Mouse (Mus musculus) stomach, embryonic 15.5 days (tissue): ENCODE measurements around the gene Olfr281. TPM values are rescaled to one million over a fixed set of nuclear protein-coding genes. Genes with fewer than 3 reads are reported as not detected.

ENCODE experiments used
- ATAC-seq: fragments of 200-750 bp; cut with Nextera tagmentation; 2 replicates; pipeline ENCODE4 v1.8.0; 2017; ENCODE audit warnings: low read depth, moderate number of reproducible peaks, moderate TSS enrichment; ENCODE audit not compliant: insufficient read depth, low FRiP score
- H3K27ac ChIP-seq: fragments of 300-500 bp; sonication (generic); 2 replicates; pipeline ENCODE4 v1.5.1; 2015; ENCODE audit warnings: mild to moderate bottlenecking, inconsistent platforms
- H3K27me3 ChIP-seq: fragments of 300-500 bp; sonication (generic); replicated peaks from 2 replicates; pipeline ENCODE4 v1.6.1; 2015; ENCODE audit warnings: inconsistent platforms
- H3K36me3 ChIP-seq: fragments of 300-500 bp; sonication (generic); 2 replicates; pipeline ENCODE4 v1.6.1; 2015; ENCODE audit warnings: inconsistent platforms
- H3K4me1 ChIP-seq: fragments of 300-500 bp; sonication (generic); 2 replicates; pipeline ENCODE4 v1.6.1; 2015; ENCODE audit warnings: inconsistent platforms
- H3K4me2 ChIP-seq: fragments of 300-500 bp; sonication (generic); 2 replicates; pipeline ENCODE4 v1.6.1; 2015; ENCODE audit warnings: mild to moderate bottlenecking, inconsistent platforms
- H3K4me3 ChIP-seq: fragments of 300-500 bp; sonication (generic); replicated peaks from 2 replicates; pipeline ENCODE4 v1.5.1; 2015; ENCODE audit warnings: inconsistent platforms
- H3K9ac ChIP-seq: fragments of 300-500 bp; sonication (generic); 2 replicates; pipeline ENCODE4 v1.6.1; 2015; ENCODE audit warnings: inconsistent platforms
- H3K9me3 ChIP-seq: fragments of 300-500 bp; sonication (generic); 2 replicates; pipeline ENCODE4 v1.6.1; 2016; ENCODE audit warnings: inconsistent platforms
- WGBS: fragments of 180-500 bp; shearing (Covaris S2); methylation state at CpG from one replicate; pipeline ENCODE4 v1.1.7; 2015; 5-methylcytosine and 5-hydroxymethylcytosine counted together
- polyA plus RNA-seq: library from polyadenylated mRNA; unstranded; fragments of >200 nt; fragmentation: Nextera tagmentation; extraction: Ambion mirVana; gene quantifications from 2 replicates; pipeline ENCODE4 v1.2.1, GENCODE M21; 2015

Olfr281 gene
- polyA plus RNA-seq, 1 experiment from 2014 or later: 0.03 TPM

DNA sequence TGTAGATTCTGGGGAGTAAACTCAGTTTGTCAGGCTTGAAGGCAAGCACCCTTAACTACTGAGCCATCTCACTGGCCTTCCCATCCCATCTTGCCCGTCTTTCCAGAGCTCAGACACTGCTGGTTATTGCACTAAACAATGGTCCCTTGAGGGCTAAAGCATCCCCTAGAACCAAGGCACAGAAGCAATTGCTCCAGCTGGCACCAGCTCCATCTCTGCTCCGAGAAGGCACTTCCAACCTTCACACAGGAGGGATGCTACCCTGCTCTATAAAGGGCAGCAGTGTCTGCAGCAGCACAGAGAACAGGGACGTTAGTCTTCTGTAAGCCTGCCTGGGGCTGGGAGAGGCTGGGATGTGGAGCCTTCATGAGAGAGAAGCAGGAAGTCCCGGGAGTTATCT lies 39.7 kb downstream of the Olfr281 start, which contains the start of gene Olfr279:
Gene Olfr279, plus strand, starts transcription at position 301 of the 400 bp plus-strand sequence.
- H3K27me3 ChIP-seq: no peaks in the 10 kb centered on the region
- 60% methylated on average over 4 of the region's 4 CpGs for whole genome bisulfite sequencing
- H3K36me3 ChIP-seq: no peaks in the 10 kb centered on the region
- H3K4me3 ChIP-seq: no peak within 1 kb of the TSS
- H3K4me1 ChIP-seq: no peaks in the 10 kb centered on the region
- H3K9me3 ChIP-seq: no peaks in the 10 kb centered on the region
- no peak within 1 kb of the TSS for H3K4me2 ChIP-seq
- no peak for ATAC-seq
- no peak within 1 kb of the TSS for H3K9ac ChIP-seq
- no peak within 1 kb of the TSS for H3K27ac ChIP-seq

DNA sequence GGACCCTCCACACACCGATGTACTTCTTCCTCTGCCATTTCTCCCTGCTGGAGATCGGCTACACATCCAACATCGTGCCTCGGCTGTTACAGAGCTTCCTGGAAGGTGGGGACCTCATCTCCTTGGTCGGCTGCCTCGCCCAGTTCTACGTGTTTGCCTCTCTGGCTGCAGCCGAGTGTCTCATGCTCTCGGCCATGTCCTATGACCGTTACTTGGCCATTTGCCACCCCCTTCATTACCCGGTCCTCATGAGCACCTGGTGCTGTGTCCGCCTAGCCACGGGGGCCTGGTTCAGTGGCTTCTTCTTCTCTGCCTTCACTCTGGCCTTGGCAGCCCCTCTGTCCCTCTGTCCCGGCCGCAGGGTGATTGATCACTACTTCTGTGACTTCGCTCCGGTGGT lies 45.2 kb downstream of the Olfr281 start:
- Histone ChIP-seq H3K27me3 (no peaks in the 10 kb centered on the region), H3K27ac (no peak overlapping the region), H3K36me3 (no peaks in the 10 kb centered on the region), H3K4me2 (no peak overlapping the region), H3K9ac (no peak overlapping the region), H3K4me1 (no peaks in the 10 kb centered on the region), H3K9me3 (no peaks in the 10 kb centered on the region), H3K4me3 (no peak overlapping the region)
- 79% methylated on average over 17 of the region's 17 CpGs for WGBS
- ATAC-seq: no peak

DNA sequence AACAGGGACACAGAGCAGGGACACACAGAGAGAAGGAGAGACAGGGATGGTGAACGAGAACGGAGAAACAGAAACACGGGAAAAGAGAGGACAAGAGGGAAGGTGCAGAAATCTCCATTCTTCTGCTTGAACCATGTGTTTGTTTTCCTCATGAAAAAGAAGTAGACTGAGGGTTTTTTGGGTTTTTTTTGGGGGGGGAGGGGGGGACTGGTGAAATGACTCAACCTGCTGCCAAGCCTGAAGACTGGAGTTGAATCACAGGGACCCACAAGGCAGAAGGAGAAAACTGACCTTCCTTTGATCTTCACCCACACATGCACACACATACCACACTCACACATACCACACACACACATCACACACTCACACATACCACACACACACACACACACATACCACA lies 50.9 kb downstream of the Olfr281 start:
- H3K9me3 ChIP-seq: no peaks in the 10 kb centered on the region
- H3K4me2 ChIP-seq: no peak overlapping the region
- no peaks in the 10 kb centered on the region for H3K27me3 ChIP-seq
- H3K4me1 ChIP-seq: no peaks in the 10 kb centered on the region
- no peak overlapping the region for H3K27ac ChIP-seq
- no peaks in the 10 kb centered on the region for H3K36me3 ChIP-seq
- 81% methylated on average over 3 of the region's 3 CpGs for WGBS
- no peak overlapping the region for H3K9ac ChIP-seq
- H3K4me3 ChIP-seq: no peak overlapping the region
- no peak for ATAC-seq

DNA sequence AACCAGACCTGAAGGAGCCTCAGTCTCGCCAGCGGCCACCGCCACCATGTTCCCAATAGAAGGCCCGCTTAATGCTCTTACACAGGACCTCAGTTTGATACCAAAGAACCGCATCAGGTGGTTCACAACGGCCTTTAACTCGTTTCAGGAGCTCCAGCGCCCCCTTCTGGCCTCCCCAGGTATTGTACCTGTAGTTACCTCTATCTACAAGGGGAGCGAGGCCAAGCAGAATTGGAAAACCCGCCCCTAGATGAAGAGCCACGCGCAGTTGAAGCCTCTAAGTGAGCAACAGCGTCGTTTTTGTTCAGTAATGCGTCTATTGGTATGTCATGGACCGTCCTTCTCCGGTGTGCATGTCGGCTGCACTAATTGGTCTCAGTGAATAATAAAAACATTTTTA lies 52.1 kb downstream of the Olfr281 start:
- Histone ChIP-seq H3K36me3 (no peaks in the 10 kb centered on the region), H3K4me2 (no peak overlapping the region), H3K4me1 (no peaks in the 10 kb centered on the region), H3K27ac (no peak overlapping the region), H3K27me3 (no peaks in the 10 kb centered on the region), H3K4me3 (no peak overlapping the region), H3K9ac (no peak overlapping the region), H3K9me3 (no peaks in the 10 kb centered on the region)
- 15% methylated on average over 18 of the region's 18 CpGs for WGBS
- ATAC-seq: no peak

DNA sequence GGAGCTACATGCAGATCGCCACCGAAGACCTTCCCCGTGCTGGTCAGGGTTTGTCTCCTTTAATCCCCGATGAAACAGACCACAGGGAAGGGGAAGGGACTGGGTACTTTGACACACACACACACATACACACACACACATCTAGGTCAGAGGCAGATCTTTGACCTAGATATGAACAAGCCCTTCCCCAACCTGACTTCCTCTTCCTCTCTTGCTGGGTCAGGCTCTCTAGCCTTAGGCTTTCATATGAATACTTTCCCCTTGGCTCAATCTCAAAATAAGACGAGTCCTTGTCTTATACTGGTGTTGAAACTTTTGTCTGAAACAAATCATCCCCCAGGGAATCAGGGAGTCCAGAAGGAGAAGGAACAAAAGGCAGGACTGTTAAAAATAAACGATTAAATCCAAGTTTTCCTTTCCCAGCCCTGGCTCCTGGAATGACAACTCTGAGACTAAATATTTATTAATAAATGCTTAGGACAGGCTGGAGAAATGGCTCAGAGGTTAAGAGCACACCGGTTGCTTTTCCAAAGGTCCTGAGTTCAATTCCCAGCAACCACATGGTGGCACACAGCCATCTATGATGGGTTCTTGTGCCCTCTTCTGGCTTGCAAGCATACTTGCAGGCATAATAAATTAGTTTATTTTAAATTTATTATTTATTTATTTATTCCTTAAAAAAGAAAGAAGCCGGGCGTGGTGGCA lies 54.0 kb downstream of the Olfr281 start:
- H3K9me3 ChIP-seq: no peaks in the 10 kb centered on the region
- WGBS: 69% methylated on average over 9 of the region's 9 CpGs
- H3K4me1 ChIP-seq: peaks cover 4% of the 10 kb centered on the region
- no peak for ATAC-seq
- no peak overlapping the region for H3K27ac ChIP-seq
- H3K9ac ChIP-seq: no peak overlapping the region
- H3K4me2 ChIP-seq: no peak overlapping the region
- H3K27me3 ChIP-seq: no peaks in the 10 kb centered on the region
- H3K36me3 ChIP-seq: no peaks in the 10 kb centered on the region
- no peak overlapping the region for H3K4me3 ChIP-seq

DNA sequence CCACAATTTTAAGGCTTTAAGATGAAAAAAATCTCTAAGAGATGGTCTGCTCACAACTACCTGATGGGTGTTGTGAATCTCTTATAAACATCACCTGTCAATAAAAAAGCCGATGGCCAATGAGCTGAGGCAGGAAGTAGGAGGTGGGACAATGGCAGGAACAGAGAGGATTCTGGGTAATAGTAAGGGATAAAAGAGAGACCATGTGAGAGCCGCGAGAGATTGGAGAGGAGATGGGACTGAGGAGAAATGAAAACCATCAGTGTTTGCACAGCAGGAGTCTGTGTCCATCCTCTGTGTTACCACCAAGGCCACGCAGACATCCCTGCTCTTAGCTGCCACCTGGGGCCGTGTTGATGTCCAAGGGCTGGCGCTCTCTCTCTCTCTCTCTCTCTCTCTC lies 54.9 kb downstream of the Olfr281 start:
- H3K27ac ChIP-seq: no peak overlapping the region
- ATAC-seq: no peak
- H3K4me3 ChIP-seq: no peak overlapping the region
- H3K9me3 ChIP-seq: no peaks in the 10 kb centered on the region
- no peak overlapping the region for H3K9ac ChIP-seq
- peaks cover 4% of the 10 kb centered on the region for H3K4me1 ChIP-seq
- WGBS: 87% methylated on average over 6 of the region's 6 CpGs
- H3K4me2 ChIP-seq: no peak overlapping the region
- no peaks in the 10 kb centered on the region for H3K36me3 ChIP-seq
- no peaks in the 10 kb centered on the region for H3K27me3 ChIP-seq

DNA sequence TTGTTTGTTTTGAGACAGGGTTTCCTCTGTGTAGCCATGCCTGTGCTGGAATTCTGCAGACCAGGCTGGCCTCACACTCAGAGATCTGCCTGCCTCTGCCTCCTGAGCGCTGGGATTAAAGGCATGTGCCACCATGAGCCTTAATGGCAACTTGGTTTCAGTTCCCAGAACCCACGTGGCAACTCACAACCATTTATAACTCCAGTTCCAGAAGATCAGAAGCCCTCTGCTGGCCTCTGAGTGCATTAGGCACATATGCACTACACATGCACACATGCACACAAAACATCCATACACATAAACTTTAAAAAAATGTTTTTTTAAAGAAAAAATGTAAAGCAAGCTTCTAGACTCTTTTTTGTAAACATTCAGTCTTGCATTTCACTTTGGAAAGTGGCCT lies 57.0 kb downstream of the Olfr281 start:
- Histone ChIP-seq H3K4me2 (no peak overlapping the region), H3K36me3 (no peaks in the 10 kb centered on the region), H3K27ac (no peak overlapping the region), H3K9me3 (no peaks in the 10 kb centered on the region), H3K9ac (no peak overlapping the region), H3K4me3 (no peak overlapping the region), H3K27me3 (no peaks in the 10 kb centered on the region), H3K4me1 (peaks cover 4% of the 10 kb centered on the region)
- WGBS: 61% methylated on average over 2 of the region's 2 CpGs
- no peak for ATAC-seq

Other genes with a start within 250 kb of the Olfr281 start
- gene Gm44579, start 231.6 kb upstream of the Olfr281 start, polyA plus RNA-seq: not detected in 2 replicates
- not detected in 2 replicates for gene Olfr287, start 231.5 kb upstream of the Olfr281 start, polyA plus RNA-seq
- gene Olfr286, start 218.1 kb upstream of the Olfr281 start, polyA plus RNA-seq: not detected in 2 replicates
- not detected in 2 replicates for gene H1fnt, start 195.3 kb upstream of the Olfr281 start, polyA plus RNA-seq
- 0.55 and 0.62 TPM in 2 replicates for gene Zfp641, start 156.4 kb upstream of the Olfr281 start, polyA plus RNA-seq
- not detected in 2 replicates for gene Olfr285, start 135.2 kb upstream of the Olfr281 start, polyA plus RNA-seq
- not detected in 2 replicates for gene Olfr284, start 111.6 kb upstream of the Olfr281 start, polyA plus RNA-seq
- not detected in 2 replicates for gene Olfr283, start 71.6 kb upstream of the Olfr281 start, polyA plus RNA-seq
- gene Olfr282, start 21.4 kb upstream of the Olfr281 start, polyA plus RNA-seq: not detected in 2 replicates
- not detected in 2 replicates for gene OR5BS1P, start 17.3 kb downstream of the Olfr281 start, polyA plus RNA-seq
- gene Lalba, start 30.1 kb downstream of the Olfr281 start, polyA plus RNA-seq: 0.23 TPM in 1 of 2 replicates, not detected in the other
- gene Olfr279, start 39.8 kb downstream of the Olfr281 start, polyA plus RNA-seq: not detected in 2 replicates
- gene Kansl2, start 81.7 kb downstream of the Olfr281 start, polyA plus RNA-seq: 79.4 and 86.7 TPM in 2 replicates
- gene Ccnt1, start 118.3 kb downstream of the Olfr281 start, polyA plus RNA-seq: 46.7 and 48.6 TPM in 2 replicates
- 0.43 TPM in 1 of 2 replicates, not detected in the other for gene 4930415O20Rik, start 118.4 kb downstream of the Olfr281 start, polyA plus RNA-seq
- gene Adcy6, start 157.5 kb downstream of the Olfr281 start, polyA plus RNA-seq: 21.9 and 22.5 TPM in 2 replicates
- gene Cacnb3, start 178.3 kb downstream of the Olfr281 start, polyA plus RNA-seq: 29.0 and 32.2 TPM in 2 replicates
- 22.9 and 26.8 TPM in 2 replicates for gene Ddx23, start 210.3 kb downstream of the Olfr281 start, polyA plus RNA-seq
- gene Rnd1, start 224.9 kb downstream of the Olfr281 start, polyA plus RNA-seq: 1.3 and 1.4 TPM in 2 replicates